Mouse (Mus musculus) CH12.LX (cell line): Measurements from ENCODE around the gene Ces4a. TPM values are rescaled to one million over a fixed set of nuclear protein-coding genes. Genes with fewer than 3 reads are reported as not detected.
A peak's percentile ranks its signal among the peaks of the same experiment; 100 is the strongest.

Source experiments
- DNase-seq: peaks from one replicate; pipeline ENCODE4 v3.0.0-alpha.2; 2013; ENCODE audit errors: extremely low read depth
- H3K27ac ChIP-seq: 2 replicates; pipeline ENCODE4 v1.5.1; 2012; ENCODE audit warnings: low read depth, mild to moderate bottlenecking, control low read depth, moderate library complexity; ENCODE audit not compliant: insufficient read depth
- H3K27me3 ChIP-seq: replicated peaks from 2 replicates; pipeline ENCODE3; 2012; ENCODE audit warnings: inconsistent platforms
- H3K36me3 ChIP-seq, 2 experiments: replicated peaks in 1 of 2; 2 replicates each; pipeline versions ENCODE3 to v1.6.1; 2012; ENCODE audit warnings: inconsistent platforms in 1 of 2, low read length in 1 of 2, mild to moderate bottlenecking in 1 of 2, mixed read lengths in 1 of 2, moderate library complexity in 1 of 2; ENCODE audit not compliant: control insufficient read depth in 1 of 2, insufficient read depth in 1 of 2
- H3K4me1 ChIP-seq, 2 experiments: 2 replicates each; pipeline ENCODE4 v1.6.1; 2012; ENCODE audit warnings: inconsistent platforms in 1 of 2, moderate library complexity in 1 of 2; ENCODE audit not compliant: insufficient read depth in 2 of 2, control insufficient read depth in 1 of 2
- H3K4me2 ChIP-seq: 2 replicates; pipeline ENCODE4 v1.6.1; 2012; ENCODE audit warnings: low read depth, mild to moderate bottlenecking, control low read depth; ENCODE audit not compliant: poor library complexity, insufficient read depth, severe bottlenecking
- H3K4me3 ChIP-seq, 3 experiments: fragments of 150-350 bp in 1 of 3; sonication (generic) in 1 of 3; replicated peaks in 1 of 3; 2 replicates each; pipeline versions ENCODE3 to v1.5.1; 2011 to 2012; ENCODE audit warnings: low read depth in 2 of 3, low read length in 2 of 3, mild to moderate bottlenecking in 2 of 3, moderate library complexity in 2 of 3, control low read depth in 1 of 3, improper control_type of control experiment in 1 of 3, inconsistent platforms in 1 of 3, mixed read lengths in 1 of 3; ENCODE audit not compliant: poor library complexity in 1 of 3
- H3K79me2 ChIP-seq: replicated peaks from 2 replicates; pipeline ENCODE4 v1.6.1; 2012; ENCODE audit warnings: mild to moderate bottlenecking, moderate library complexity; ENCODE audit not compliant: control insufficient read depth, poor library complexity, insufficient read depth, severe bottlenecking; ENCODE audit errors: extremely low read depth
- H3K9ac ChIP-seq: 2 replicates; pipeline ENCODE4 v1.6.1; 2012; ENCODE audit warnings: low read depth, mild to moderate bottlenecking, control low read depth, moderate library complexity; ENCODE audit not compliant: insufficient read depth
- H3K9me3 ChIP-seq: replicated peaks from 2 replicates; pipeline ENCODE3; 2012; ENCODE audit warnings: low read length, inconsistent platforms, mixed read lengths
- CHD1 ChIP-seq: IDR thresholded peaks from 2 replicates; pipeline ENCODE4 v1.6.1; 2012; ENCODE audit warnings: low read depth, low read length, improper control_type of control experiment, inconsistent platforms
- CHD2 ChIP-seq: IDR thresholded peaks from 2 replicates; pipeline ENCODE4 v1.6.1; 2011; ENCODE audit warnings: low read length, improper control_type of control experiment
- CTCF ChIP-seq, 2 experiments: IDR thresholded peaks in 1 of 2; conservative IDR thresholded peaks in 1 of 2; 2 replicates each; pipeline ENCODE4 v1.5.1; 2011 to 2012; ENCODE audit warnings: low read depth in 2 of 2, low read length in 2 of 2, improper control_type of control experiment in 1 of 2, inconsistent platforms in 1 of 2, mild to moderate bottlenecking in 1 of 2, moderate library complexity in 1 of 2
- EP300 ChIP-seq: IDR thresholded peaks from 2 replicates; pipeline ENCODE4 v1.6.1; 2011; ENCODE audit warnings: low read length, improper control_type of control experiment
- JUND ChIP-seq: conservative IDR thresholded peaks from 2 replicates; pipeline ENCODE4 v1.6.1; 2011; ENCODE audit warnings: low read depth, low read length, improper control_type of control experiment
- KAT2A ChIP-seq: IDR thresholded peaks from 2 replicates; pipeline ENCODE4 v1.6.1; 2012; ENCODE audit warnings: low read length, improper control_type of control experiment, inconsistent platforms; ENCODE audit not compliant: insufficient replicate concordance
- MAFK ChIP-seq: IDR thresholded peaks from 2 replicates; pipeline ENCODE4 v1.6.1; 2011; ENCODE audit warnings: low read length, improper control_type of control experiment; ENCODE audit not compliant: insufficient replicate concordance
- NELFE ChIP-seq: IDR thresholded peaks from 2 replicates; pipeline ENCODE4 v1.6.1; 2011; ENCODE audit warnings: low read depth, low read length, improper control_type of control experiment
- NRF1 ChIP-seq: IDR thresholded peaks from 2 replicates; pipeline ENCODE4 v1.6.1; 2014; ENCODE audit warnings: low read depth, mild to moderate bottlenecking, inconsistent platforms, low read length, improper control_type of control experiment, moderate library complexity
- POLR2A ChIP-seq: IDR thresholded peaks from 2 replicates; pipeline ENCODE4 v1.6.1; 2011; ENCODE audit warnings: low read depth, mild to moderate bottlenecking, improper control_type of control experiment, low read length
- RAD21 ChIP-seq: IDR thresholded peaks from 2 replicates; pipeline ENCODE4 v1.6.1; 2011; ENCODE audit warnings: low read depth, mild to moderate bottlenecking, low read length, improper control_type of control experiment, moderate library complexity
- SIN3A ChIP-seq: IDR thresholded peaks from 2 replicates; pipeline ENCODE4 v1.6.1; 2012; ENCODE audit warnings: low read length, improper control_type of control experiment, inconsistent platforms
- USF1 ChIP-seq: IDR thresholded peaks from 2 replicates; pipeline ENCODE4 v1.6.1; 2014; ENCODE audit warnings: low read depth, mild to moderate bottlenecking, inconsistent platforms, low read length, improper control_type of control experiment
- USF2 ChIP-seq: conservative IDR thresholded peaks from 2 replicates; pipeline ENCODE4 v1.6.1; 2011; ENCODE audit warnings: low read depth, low read length, improper control_type of control experiment
- ZC3H11A ChIP-seq: IDR thresholded peaks from 2 replicates; pipeline ENCODE4 v1.6.1; 2012; ENCODE audit warnings: low read depth, mild to moderate bottlenecking, inconsistent platforms, low read length, improper control_type of control experiment
- ZNF384 ChIP-seq: IDR thresholded peaks from 2 replicates; pipeline ENCODE4 v1.6.1; 2012; ENCODE audit warnings: low read depth, low read length, improper control_type of control experiment, inconsistent platforms
- dilution Hi-C: fragments of 300-500 bp; cut with MboI; formaldehyde crosslinking; loops from 2 replicates; pipeline ENCODE4 v1.14.3; 2020; ENCODE audit warnings: low sequenced_read_pairs; ENCODE audit not compliant: extremely low pct_unique_long_range_greater_than_20kb, extremely low pct_ligation_motif_present
- in situ Hi-C: fragments of 300-500 bp; cut with MboI; formaldehyde crosslinking; loops from 3 replicates; pipeline ENCODE4 v1.14.3; 2019; ENCODE audit warnings: low sequenced_read_pairs, low pct_ligation_motif_present, low pct_unique_long_range_greater_than_20kb, mixed read lengths
- polyA plus RNA-seq: library from polyadenylated mRNA; unstranded; fragments of >175 nt; gene quantifications from 2 replicates; pipeline ENCODE4 v1.2.1, GENCODE M21; 2012; ENCODE audit warnings: low read depth; ENCODE audit not compliant: insufficient read length
- total RNA-seq, 2 experiments: library from RNA; depleted of rRNA; stranded (reverse); fragments of 300-350 nt in 1 of 2; fragments of >200 nt in 1 of 2; gene quantifications; 2 replicates each; pipeline ENCODE4 v1.2.3; 2012 to 2014

The Ces4a gene
- total and polyA plus RNA-seq, 3 experiments = not detected

DNA sequence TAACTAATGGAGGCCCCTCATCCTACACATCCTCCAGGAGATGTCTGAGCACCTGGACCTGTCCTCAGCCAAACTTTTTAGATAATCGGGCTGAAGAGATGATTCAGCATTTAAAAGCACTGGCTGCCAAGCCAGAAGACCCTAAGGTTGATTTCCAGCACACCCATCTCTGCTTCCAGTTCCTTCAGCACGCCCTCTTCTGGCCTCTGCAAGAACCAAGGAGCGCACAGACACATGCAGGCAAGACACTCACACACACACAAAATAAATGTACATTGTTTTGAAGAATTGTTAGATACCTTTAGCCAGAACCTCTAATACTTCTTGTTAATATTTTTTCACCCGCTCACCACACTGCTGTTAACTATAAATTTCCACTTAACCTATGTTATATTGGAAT is 20.1 kb downstream of the Ces4a start:
- no peaks in the 10 kb centered on the region for H3K9me3 ChIP-seq
- H3K79me2 ChIP-seq = no peaks in the 10 kb centered on the region
- H3K27me3 ChIP-seq = no peaks in the 10 kb centered on the region
- H3K4me3 ChIP-seq = no peak overlapping the region
- no peak for DNase-seq
- no peak overlapping the region for H3K4me2 ChIP-seq
- no peaks in the 10 kb centered on the region for H3K36me3 ChIP-seq
- TF ChIP-seq CTCF (conservative IDR thresholded peaks at IDR 0.05 in 1 of 2, IDR thresholded peaks at IDR 0.05 in 1 of 2; ENCODE audit: low read depth in 2 of 2, low read length in 2 of 2) = peak in 1 of 2 experiments; percentile 34; a peak in 2 of 4 replicates
- no peak for TF ChIP-seq MAFK
- dilution Hi-C loops = no loop called here
- H3K9ac ChIP-seq = no peak overlapping the region
- in situ Hi-C loops = no loop called here
- H3K4me1 ChIP-seq = peaks cover 11 to 32% of the 10 kb centered on the region in 2 experiments
- no peak overlapping the region for H3K27ac ChIP-seq

GRCm38 (mm10) chr8:105152623-105153398 is 21.2 kb downstream of the Ces4a start:
- H3K79me2 ChIP-seq = no peaks in the 10 kb centered on the region
- H3K27me3 ChIP-seq = no peaks in the 10 kb centered on the region
- no peak overlapping the region for H3K4me3 ChIP-seq
- no peaks in the 10 kb centered on the region for H3K9me3 ChIP-seq
- H3K4me2 ChIP-seq = no peak overlapping the region
- no peak for TF ChIP-seq USF1
- TF ChIP-seq EP300 = no peak
- TF ChIP-seq ZNF384 = no peak
- TF ChIP-seq USF2 = no peak
- TF ChIP-seq CHD2 = no peak
- no peak for TF ChIP-seq NRF1
- TF ChIP-seq KAT2A = no peak
- no peak for TF ChIP-seq ZC3H11A
- no peak for TF ChIP-seq CHD1
- TF ChIP-seq NELFE = no peak
- TF ChIP-seq RAD21 = no peak
- TF ChIP-seq MAFK = no peak
- no peak for TF ChIP-seq SIN3A
- no peak for TF ChIP-seq POLR2A
- no peak for TF ChIP-seq JUND
- in situ Hi-C loops = no loop called here
- peaks cover 9 to 31% of the 10 kb centered on the region in 2 experiments for H3K4me1 ChIP-seq
- no peaks in the 10 kb centered on the region for H3K36me3 ChIP-seq
- dilution Hi-C loops = no loop called here
- no peak overlapping the region for H3K27ac ChIP-seq
- DNase-seq = no peak
- H3K9ac ChIP-seq = no peak overlapping the region
